Mouse (Mus musculus): Measurements from ENCODE around the gene Arhgdib. TPM values are rescaled to one million over a fixed set of nuclear protein-coding genes. Genes with fewer than 3 reads are reported as not detected.

The Arhgdib gene
- polyA plus RNA-seq (2012; rRNA removed): 11.2 and 22.6 TPM in 2 replicates

DNA sequence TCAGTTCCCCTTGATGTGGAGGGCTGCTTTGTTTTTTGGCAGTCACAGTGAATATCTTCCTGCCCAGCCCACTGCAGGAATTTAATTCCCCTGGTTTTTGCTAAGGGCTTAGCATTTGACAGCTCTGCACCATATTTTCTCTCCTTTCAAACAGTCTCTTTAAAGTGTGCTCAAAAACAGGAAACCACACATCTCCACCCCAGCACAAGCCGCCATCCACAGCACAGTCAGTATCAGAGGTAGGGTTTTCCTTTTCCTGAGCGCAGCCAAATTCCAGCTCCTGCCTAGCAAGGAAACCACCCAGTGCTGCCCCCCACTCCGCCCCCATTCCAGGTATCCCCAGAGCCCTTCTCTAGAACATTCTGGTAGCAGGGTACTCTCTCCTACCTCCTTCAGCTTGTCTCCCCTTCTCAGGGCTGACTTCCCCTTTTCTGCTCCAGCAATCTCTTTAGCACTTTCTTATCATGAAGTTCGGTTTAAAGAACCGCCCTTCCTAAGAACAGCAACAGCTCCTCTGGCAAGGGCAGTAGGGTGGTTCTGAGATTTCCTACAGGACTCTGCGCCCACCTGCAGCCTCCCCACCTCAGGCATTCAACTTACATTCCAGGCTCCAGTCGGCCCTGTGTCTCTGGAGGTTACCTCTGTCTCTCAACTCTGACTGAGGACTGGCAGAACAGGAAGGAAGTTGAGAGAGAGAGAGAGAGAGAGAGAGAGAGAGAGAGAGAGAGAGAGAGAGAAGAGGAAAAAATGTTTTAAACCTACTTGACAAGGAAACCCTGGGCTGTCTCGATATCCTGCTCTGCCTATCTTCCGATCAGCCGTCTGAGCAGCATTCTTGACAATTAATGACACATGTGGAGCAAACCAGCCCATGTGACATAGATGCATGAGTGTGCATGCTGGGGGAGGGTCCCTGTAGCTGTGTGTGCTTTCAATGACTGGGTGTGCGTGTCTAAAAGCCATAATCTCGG is at the start of gene Arhgdib:
Gene Arhgdib, minus strand, starts transcription at position 849 of the 971 bp plus-strand sequence.
- Histone ChIP-seq H3K36me3 (ENCODE audit: control insufficient read depth, insufficient read depth, low read length) (no peaks in the 10 kb centered on the region), H3K4me3 (ENCODE audit: low read depth, low read length) (peak within 1 kb of the TSS; percentile 65), H3K4me1 (ENCODE audit: control insufficient read depth, insufficient read depth, insufficient read length, low read length) (no peaks in the 10 kb centered on the region), H3K27ac (ENCODE audit: insufficient read depth, low read depth, low read length) (peak within 1 kb of the TSS; percentile 74), H3K27me3 (ENCODE audit: control insufficient read depth, insufficient read depth, low read length) (no peaks in the 10 kb centered on the region)
- TF ChIP-seq POLR2A (IDR thresholded peaks at IDR 0.05; ENCODE audit: low read depth, low read length) (no peak), CTCF (IDR thresholded peaks at IDR 0.05; ENCODE audit: extremely low read depth, insufficient read length, insufficient replicate concordance, low read depth, low read length) (no peak)
- WGBS: 29% methylated on average over 12 of the region's 12 CpGs

DNA sequence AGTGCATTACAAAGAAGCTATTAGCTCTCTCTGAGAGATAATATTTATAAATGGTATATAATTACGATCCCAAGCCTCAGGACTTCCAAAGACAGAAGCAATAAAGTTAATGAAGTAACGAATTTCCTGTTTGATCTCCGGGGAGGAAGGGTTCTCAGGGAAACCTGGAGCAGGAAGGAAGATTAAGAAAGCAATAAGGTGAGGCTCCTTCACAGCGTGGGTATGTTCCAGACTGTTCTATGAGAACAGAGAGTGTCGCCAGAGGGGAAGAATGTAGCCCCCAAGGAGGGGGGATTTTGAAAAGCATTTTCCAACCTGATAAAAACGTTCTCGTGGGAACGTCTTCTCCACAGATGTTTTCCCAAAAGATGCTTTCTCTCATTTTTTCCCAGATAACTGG is 48.9 kb upstream of the Arhgdib start:
- Histone ChIP-seq H3K27me3 (ENCODE audit: control insufficient read depth, insufficient read depth, low read length) (no peaks in the 10 kb centered on the region), H3K4me1 (ENCODE audit: control insufficient read depth, insufficient read depth, insufficient read length, low read length) (0 out of 2 replicates have a peak, but pooled peaks cover 4% of the 10 kb centered on the region), H3K27ac (ENCODE audit: insufficient read depth, low read depth, low read length) (no peak overlapping the region; the same call in 1 of the 2 replicates), H3K36me3 (ENCODE audit: control insufficient read depth, insufficient read depth, low read length) (no peaks in the 10 kb centered on the region), H3K4me3 (ENCODE audit: low read depth, low read length) (no peak overlapping the region)
- TF ChIP-seq CTCF (IDR thresholded peaks at IDR 0.05; ENCODE audit: extremely low read depth, insufficient read length, insufficient replicate concordance, low read depth, low read length) (no peak), POLR2A (IDR thresholded peaks at IDR 0.05; ENCODE audit: low read depth, low read length) (no peak)
- 18% methylated on average over 8 of the region's 8 CpGs for WGBS

- WGBS: 21% methylated on average over 11 of the region's 11 CpGs
- TF ChIP-seq CTCF (IDR thresholded peaks at IDR 0.05; ENCODE audit: extremely low read depth, insufficient read length, insufficient replicate concordance, low read depth, low read length) (no peak), POLR2A (IDR thresholded peaks at IDR 0.05; ENCODE audit: low read depth, low read length) (no peak)
- H3K27me3 ChIP-seq (ENCODE audit: control insufficient read depth, insufficient read depth, low read length): no peaks in the 10 kb centered on the region
- H3K27ac ChIP-seq (ENCODE audit: insufficient read depth, low read depth, low read length): peak overlapping the region; percentile 44
- no peaks in the 10 kb centered on the region for H3K36me3 ChIP-seq (ENCODE audit: control insufficient read depth, insufficient read depth, low read length)
- 0 out of 2 replicates have a peak, but pooled peaks cover 4% of the 10 kb centered on the region for H3K4me1 ChIP-seq (ENCODE audit: control insufficient read depth, insufficient read depth, insufficient read length, low read length)
- peak overlapping the region; percentile 63 for H3K4me3 ChIP-seq (ENCODE audit: low read depth, low read length)
These were observed 48.3 kb upstream of the Arhgdib start for GRCm38 (mm10) chr6:136989824-136990497.

GRCm38 (mm10) chr6:136988536-136989060 is 46.9 kb upstream of the Arhgdib start:
- no peaks in the 10 kb centered on the region for H3K36me3 ChIP-seq (ENCODE audit: control insufficient read depth, insufficient read depth, low read length)
- 0 out of 2 replicates have a peak, but pooled peaks cover 4% of the 10 kb centered on the region for H3K4me1 ChIP-seq (ENCODE audit: control insufficient read depth, insufficient read depth, insufficient read length, low read length)
- WGBS: 80% methylated on average over 7 of the region's 7 CpGs
- H3K27ac ChIP-seq (ENCODE audit: insufficient read depth, low read depth, low read length): no peak overlapping the region
- TF ChIP-seq POLR2A (IDR thresholded peaks at IDR 0.05; ENCODE audit: low read depth, low read length): no peak
- TF ChIP-seq CTCF (IDR thresholded peaks at IDR 0.05; ENCODE audit: extremely low read depth, insufficient read length, insufficient replicate concordance, low read depth, low read length): no peak
- no peak overlapping the region for H3K4me3 ChIP-seq (ENCODE audit: low read depth, low read length)
- no peaks in the 10 kb centered on the region for H3K27me3 ChIP-seq (ENCODE audit: control insufficient read depth, insufficient read depth, low read length)

DNA sequence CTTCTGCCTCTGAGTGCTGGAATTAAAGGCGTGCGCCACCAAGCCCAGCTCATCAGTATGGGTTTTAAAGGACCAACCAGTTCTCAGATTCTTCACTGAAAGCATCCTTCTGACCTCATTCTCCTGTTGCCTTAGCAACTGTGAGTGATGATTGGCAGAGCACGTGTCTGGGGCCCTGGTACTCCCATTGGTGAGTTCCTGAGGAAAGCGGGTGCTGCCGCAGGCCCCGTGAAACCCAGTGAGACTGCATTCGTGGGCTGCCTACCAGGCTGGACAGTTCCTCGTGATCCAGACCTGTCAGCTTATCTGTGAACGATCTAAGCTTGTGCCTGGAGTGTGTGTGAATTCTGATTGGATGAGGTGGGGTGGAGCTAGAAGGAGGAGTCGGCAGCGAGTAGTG is 45.0 kb upstream of the Arhgdib start:
- Histone ChIP-seq H3K4me1 (ENCODE audit: control insufficient read depth, insufficient read depth, insufficient read length, low read length) (peaks cover 7% of the 10 kb centered on the region; the same call in 1 of the 2 replicates), H3K27me3 (ENCODE audit: control insufficient read depth, insufficient read depth, low read length) (no peaks in the 10 kb centered on the region), H3K36me3 (ENCODE audit: control insufficient read depth, insufficient read depth, low read length) (no peaks in the 10 kb centered on the region), H3K4me3 (ENCODE audit: low read depth, low read length) (no peak overlapping the region), H3K27ac (ENCODE audit: insufficient read depth, low read depth, low read length) (no peak overlapping the region)
- WGBS: 67% methylated on average over 11 of the region's 11 CpGs
- no peak for TF ChIP-seq POLR2A (IDR thresholded peaks at IDR 0.05; ENCODE audit: low read depth, low read length)

GRCm38 (mm10) chr6:136986019-136986418 is 44.3 kb upstream of the Arhgdib start:
- TF ChIP-seq CTCF (IDR thresholded peaks at IDR 0.05; ENCODE audit: extremely low read depth, insufficient read length, insufficient replicate concordance, low read depth, low read length) (no peak), POLR2A (IDR thresholded peaks at IDR 0.05; ENCODE audit: low read depth, low read length) (no peak)
- no peak overlapping the region for H3K4me3 ChIP-seq (ENCODE audit: low read depth, low read length)
- H3K27me3 ChIP-seq (ENCODE audit: control insufficient read depth, insufficient read depth, low read length): no peaks in the 10 kb centered on the region
- 55% methylated on average over 13 of the region's 13 CpGs for WGBS
- H3K36me3 ChIP-seq (ENCODE audit: control insufficient read depth, insufficient read depth, low read length): no peaks in the 10 kb centered on the region
- peaks cover 7% of the 10 kb centered on the region; the same call in 1 of the 2 replicates for H3K4me1 ChIP-seq (ENCODE audit: control insufficient read depth, insufficient read depth, insufficient read length, low read length)
- H3K27ac ChIP-seq (ENCODE audit: insufficient read depth, low read depth, low read length): no peak overlapping the region
